Mouse (Mus musculus) limb, embryonic 11.5 days (tissue): ENCODE data around the gene Id3. TPM values are rescaled to one million over a fixed set of nuclear protein-coding genes. Genes with fewer than 3 reads are reported as not detected.

Source experiments
- ATAC-seq: fragments of 200-750 bp; cut with Nextera tagmentation; 2 replicates; pipeline ENCODE4 v1.8.0; 2017; ENCODE audit warnings: low read depth; ENCODE audit not compliant: insufficient number of reproducible peaks, low FRiP score, low TSS enrichment
- DNase-seq: peaks from one replicate; pipeline ENCODE4 v3.0.0-alpha.2; 2015; ENCODE audit warnings: low spot score
- H3K27ac ChIP-seq: fragments of 300-500 bp; sonication (generic); replicated peaks from 2 replicates; pipeline ENCODE4 v1.5.1; 2014; ENCODE audit warnings: low read depth, mild to moderate bottlenecking, low read length
- H3K27me3 ChIP-seq: fragments of 300-500 bp; sonication (generic); 2 replicates; pipeline ENCODE4 v1.6.1; 2014; ENCODE audit warnings: mild to moderate bottlenecking, low read length, mixed read lengths; ENCODE audit not compliant: control insufficient read depth, insufficient read depth
- H3K36me3 ChIP-seq: fragments of 300-500 bp; sonication (generic); 2 replicates; pipeline ENCODE4 v1.6.1; 2014; ENCODE audit warnings: mild to moderate bottlenecking, low read length, moderate library complexity, mixed read lengths; ENCODE audit not compliant: control insufficient read depth, insufficient read depth
- H3K4me1 ChIP-seq: fragments of 300-500 bp; sonication (generic); 2 replicates; pipeline ENCODE4 v1.6.1; 2014; ENCODE audit warnings: low read length, mixed read lengths; ENCODE audit not compliant: control insufficient read depth, insufficient read depth
- H3K4me2 ChIP-seq: fragments of 300-500 bp; sonication (generic); 2 replicates; pipeline ENCODE4 v1.6.1; 2014; ENCODE audit warnings: low read depth, mild to moderate bottlenecking, moderate library complexity; ENCODE audit not compliant: severe bottlenecking
- H3K4me3 ChIP-seq: fragments of 300-500 bp; sonication (generic); 2 replicates; pipeline ENCODE4 v1.5.1; 2014; ENCODE audit warnings: low read depth, low read length
- H3K9ac ChIP-seq: fragments of 300-500 bp; sonication (generic); 2 replicates; pipeline ENCODE4 v1.6.1; 2014; ENCODE audit warnings: mild to moderate bottlenecking, low read length
- H3K9me3 ChIP-seq: fragments of 300-500 bp; sonication (generic); 2 replicates; pipeline ENCODE4 v1.6.1; 2016; ENCODE audit warnings: low read length; ENCODE audit not compliant: control insufficient read depth
- WGBS: fragments of 180-500 bp; shearing (Covaris S2); extraction: QIAGEN DNeasy Blood & Tissue Kit; methylation state at CpG from one replicate; pipeline ENCODE4 v1.1.7; 2014; 5-methylcytosine and 5-hydroxymethylcytosine counted together
- polyA plus RNA-seq: library from polyadenylated mRNA; unstranded; fragments of >200 nt; fragmentation: Nextera tagmentation; extraction: Ambion mirVana; gene quantifications from 2 replicates; pipeline ENCODE4 v1.2.1, GENCODE M21; 2014

Id3 gene
- polyA plus RNA-seq, 1 experiment from 2014 or later = 581 TPM

DNA sequence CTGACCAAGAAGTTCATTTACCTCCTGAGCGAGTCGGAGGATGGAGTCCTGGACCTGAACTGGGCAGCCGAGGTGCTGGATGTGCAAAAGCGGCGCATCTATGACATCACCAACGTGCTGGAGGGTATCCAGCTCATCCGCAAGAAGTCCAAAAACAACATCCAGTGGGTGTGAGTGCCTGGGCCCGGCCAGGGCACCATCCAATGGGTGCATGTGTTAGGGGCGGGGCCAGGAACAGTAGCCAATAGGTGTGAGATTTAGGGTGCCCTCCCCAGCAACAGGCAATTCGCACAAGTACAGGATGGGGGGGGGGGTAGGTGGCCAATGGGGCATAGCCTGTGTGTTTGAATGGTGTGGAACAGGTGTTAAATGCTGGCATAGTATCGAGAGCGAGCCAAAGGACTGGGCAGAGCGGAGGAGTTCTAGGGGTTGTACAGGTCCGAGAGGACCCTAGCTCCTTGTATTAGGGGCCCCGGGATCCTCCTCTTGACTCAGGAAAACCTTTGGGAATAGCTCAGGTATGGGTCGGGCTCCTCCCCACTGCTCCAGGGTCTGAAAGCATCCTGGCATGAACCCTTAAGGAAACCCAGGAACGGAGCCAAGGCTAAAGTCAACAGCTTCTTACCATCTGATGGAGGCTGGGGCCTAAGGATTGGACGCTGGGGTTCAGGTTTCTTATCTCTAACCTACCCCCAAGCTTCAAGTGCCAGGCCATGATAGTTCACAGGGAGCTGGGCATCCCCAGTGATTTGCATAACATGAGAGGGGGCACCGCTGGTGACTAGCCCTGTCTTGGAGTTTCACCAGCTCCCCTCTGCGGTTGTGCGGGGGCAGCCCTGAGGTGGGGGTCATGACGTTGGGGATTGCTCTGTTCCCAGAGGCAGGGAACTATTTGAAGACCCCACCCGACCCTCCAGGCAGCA, 37.4 kb downstream of the Id3 start:
- 0 out of 2 replicates have a peak, but pooled peaks cover 1% of the 10 kb centered on the region for H3K36me3 ChIP-seq
- H3K4me2 ChIP-seq = peak overlapping the region; percentile 35; the same call in 1 of the 2 replicates
- no peaks in the 10 kb centered on the region for H3K9me3 ChIP-seq
- peaks cover 8% of the 10 kb centered on the region for H3K4me1 ChIP-seq
- peaks cover 2% of the 10 kb centered on the region; the same call in 1 of the 2 replicates for H3K27me3 ChIP-seq
- peak overlapping the region; percentile 24; the same call in 1 of the 2 replicates for H3K9ac ChIP-seq
- ATAC-seq (peak; percentile 53), DNase-seq (peak; percentile 65)
- no peak overlapping the region for H3K27ac ChIP-seq
- peak overlapping the region; percentile 22 for H3K4me3 ChIP-seq
- WGBS = 13% methylated on average over 23 of the region's 23 CpGs

GRCm38 (mm10) chr4:136181367-136181766, 38.1 kb downstream of the Id3 start:
- peaks cover 2% of the 10 kb centered on the region; the same call in 1 of the 2 replicates for H3K27me3 ChIP-seq
- H3K4me2 ChIP-seq = 0 out of 2 replicates have a peak overlapping the region, but pooled peaks have one; percentile 4
- H3K4me3 ChIP-seq = no peak overlapping the region
- no peak overlapping the region for H3K27ac ChIP-seq
- 27% methylated on average over 12 of the region's 12 CpGs for WGBS
- ATAC-seq (no peak), DNase-seq (no peak)
- H3K36me3 ChIP-seq = 0 out of 2 replicates have a peak, but pooled peaks cover 2% of the 10 kb centered on the region
- peaks cover 4% of the 10 kb centered on the region; the same call in 1 of the 2 replicates for H3K4me1 ChIP-seq
- H3K9ac ChIP-seq = no peak overlapping the region
- no peaks in the 10 kb centered on the region for H3K9me3 ChIP-seq

- Histone ChIP-seq H3K4me3 (no peak overlapping the region), H3K9me3 (no peaks in the 10 kb centered on the region), H3K4me2 (no peak overlapping the region), H3K36me3 (0 out of 2 replicates have a peak, but pooled peaks cover 2% of the 10 kb centered on the region), H3K27ac (no peak overlapping the region), H3K27me3 (peaks cover 2% of the 10 kb centered on the region; the same call in 1 of the 2 replicates), H3K9ac (no peak overlapping the region), H3K4me1 (no peaks in the 10 kb centered on the region)
- DNase-seq = no peak
- 80% methylated on average over 9 of the region's 9 CpGs for WGBS
- no peak for ATAC-seq
Observed at GRCm38 (mm10) chr4:136185375-136185774, 42.1 kb downstream of the Id3 start.

- no peak overlapping the region for H3K27ac ChIP-seq
- 81% methylated on average over 8 of the region's 8 CpGs for WGBS
- ATAC-seq (no peak), DNase-seq (no peak)
- H3K9me3 ChIP-seq = no peaks in the 10 kb centered on the region
- no peaks in the 10 kb centered on the region for H3K4me1 ChIP-seq
- no peak overlapping the region for H3K4me2 ChIP-seq
- H3K4me3 ChIP-seq = no peak overlapping the region
- peaks cover 4% of the 10 kb centered on the region; the same call in 1 of the 2 replicates for H3K36me3 ChIP-seq
- H3K9ac ChIP-seq = no peak overlapping the region
- H3K27me3 ChIP-seq = no peaks in the 10 kb centered on the region
Observed at GRCm38 (mm10) chr4:136186315-136186714, 43.0 kb downstream of the Id3 start.

- Histone ChIP-seq H3K9me3 (no peaks in the 10 kb centered on the region), H3K4me2 (no peak overlapping the region), H3K27ac (no peak overlapping the region), H3K36me3 (peaks cover 6% of the 10 kb centered on the region; the same call in 1 of the 2 replicates), H3K9ac (no peak overlapping the region), H3K4me3 (no peak overlapping the region), H3K27me3 (no peaks in the 10 kb centered on the region), H3K4me1 (no peaks in the 10 kb centered on the region)
- 90% methylated on average over 23 of the region's 23 CpGs for WGBS
- no peak for ATAC-seq
- DNase-seq = no peak
Observed at GRCm38 (mm10) chr4:136186739-136187472, 43.6 kb downstream of the Id3 start.

- ATAC-seq = no peak
- no peak for DNase-seq
- no peaks in the 10 kb centered on the region for H3K9me3 ChIP-seq
- 83% methylated on average over 6 of the region's 6 CpGs for WGBS
- peaks cover 8% of the 10 kb centered on the region; the same call in 1 of the 2 replicates for H3K36me3 ChIP-seq
- H3K27ac ChIP-seq = no peak overlapping the region
- H3K4me1 ChIP-seq = no peaks in the 10 kb centered on the region
- H3K4me2 ChIP-seq = no peak overlapping the region
- H3K9ac ChIP-seq = no peak overlapping the region
- no peak overlapping the region for H3K4me3 ChIP-seq
- no peaks in the 10 kb centered on the region for H3K27me3 ChIP-seq
Observed at GRCm38 (mm10) chr4:136188973-136189737, 45.9 kb downstream of the Id3 start.

- Histone ChIP-seq H3K27ac (no peak overlapping the region), H3K4me2 (no peak overlapping the region), H3K9me3 (no peaks in the 10 kb centered on the region), H3K4me1 (no peaks in the 10 kb centered on the region), H3K4me3 (no peak overlapping the region), H3K9ac (no peak overlapping the region), H3K27me3 (no peaks in the 10 kb centered on the region), H3K36me3 (peaks cover 8% of the 10 kb centered on the region; the same call in 1 of the 2 replicates)
- 84% methylated on average over 8 of the region's 8 CpGs for WGBS
- ATAC-seq (no peak), DNase-seq (no peak)
Observed at GRCm38 (mm10) chr4:136189912-136190311, 46.6 kb downstream of the Id3 start.
